Mouse (Mus musculus): ENCODE results near the gene Dgki.

Dgki gene

DNA sequence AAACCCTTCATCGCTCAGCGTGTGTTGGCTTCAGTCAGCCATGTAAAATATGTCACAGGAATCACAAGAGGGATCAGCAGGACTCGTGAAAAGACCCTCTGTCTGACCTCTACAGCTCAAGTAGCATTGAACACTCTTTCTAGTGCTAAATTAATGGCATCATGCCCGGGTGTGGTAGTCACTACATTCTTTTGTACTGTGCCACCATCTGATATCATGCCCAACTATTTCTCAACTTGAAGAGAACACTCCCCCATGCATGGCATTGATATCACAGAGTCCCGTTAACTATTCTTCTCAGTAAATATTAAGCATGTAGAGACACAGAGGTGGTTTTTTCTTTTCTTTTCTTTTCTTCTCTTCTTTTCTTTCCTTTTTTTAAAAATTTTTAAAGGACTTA lies 424.1 kb downstream of the Dgki start:
- intact Hi-C loops (cut with DNase I): no loop called here

DNA sequence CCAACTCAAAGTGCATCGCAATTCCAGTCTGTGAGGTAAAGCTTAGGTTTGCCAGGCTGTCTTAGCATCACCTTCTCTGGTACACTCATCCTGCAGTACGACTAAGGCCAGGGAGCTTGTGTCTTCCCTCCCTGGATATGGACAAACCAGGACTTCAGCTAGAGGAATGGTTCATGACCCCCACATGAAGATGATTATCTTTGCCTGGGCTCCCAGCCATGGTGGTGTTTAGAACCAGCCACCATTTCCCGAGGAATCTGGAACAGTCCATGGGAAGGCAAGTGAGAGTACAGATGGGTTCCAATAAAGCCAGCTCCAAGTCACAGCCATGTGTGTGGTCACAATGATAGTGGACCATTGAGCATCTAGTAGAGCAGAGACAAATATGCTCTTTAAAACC lies 427.1 kb downstream of the Dgki start:
- intact Hi-C loops (cut with DNase I): no loop called here

DNA sequence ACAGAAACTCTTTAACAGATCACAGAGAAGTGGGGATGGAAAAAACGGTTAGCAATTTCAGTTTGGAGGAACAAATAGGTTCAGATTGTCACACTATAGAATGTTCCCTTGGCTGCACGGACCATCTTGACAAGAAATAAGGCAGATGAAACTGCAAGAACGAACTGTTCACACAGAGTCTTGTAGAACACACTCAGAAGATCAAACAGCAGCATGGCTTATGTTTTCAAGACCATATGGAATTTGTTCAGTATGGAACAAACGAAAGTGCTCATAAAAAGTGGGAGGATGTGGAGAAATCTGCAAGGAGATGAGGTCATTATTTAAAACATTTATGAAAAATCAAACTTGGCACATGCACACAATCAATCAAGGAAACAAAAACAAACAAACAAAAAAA lies 431.8 kb downstream of the Dgki start:
- intact Hi-C loops (cut with DNase I): no loop called here

DNA sequence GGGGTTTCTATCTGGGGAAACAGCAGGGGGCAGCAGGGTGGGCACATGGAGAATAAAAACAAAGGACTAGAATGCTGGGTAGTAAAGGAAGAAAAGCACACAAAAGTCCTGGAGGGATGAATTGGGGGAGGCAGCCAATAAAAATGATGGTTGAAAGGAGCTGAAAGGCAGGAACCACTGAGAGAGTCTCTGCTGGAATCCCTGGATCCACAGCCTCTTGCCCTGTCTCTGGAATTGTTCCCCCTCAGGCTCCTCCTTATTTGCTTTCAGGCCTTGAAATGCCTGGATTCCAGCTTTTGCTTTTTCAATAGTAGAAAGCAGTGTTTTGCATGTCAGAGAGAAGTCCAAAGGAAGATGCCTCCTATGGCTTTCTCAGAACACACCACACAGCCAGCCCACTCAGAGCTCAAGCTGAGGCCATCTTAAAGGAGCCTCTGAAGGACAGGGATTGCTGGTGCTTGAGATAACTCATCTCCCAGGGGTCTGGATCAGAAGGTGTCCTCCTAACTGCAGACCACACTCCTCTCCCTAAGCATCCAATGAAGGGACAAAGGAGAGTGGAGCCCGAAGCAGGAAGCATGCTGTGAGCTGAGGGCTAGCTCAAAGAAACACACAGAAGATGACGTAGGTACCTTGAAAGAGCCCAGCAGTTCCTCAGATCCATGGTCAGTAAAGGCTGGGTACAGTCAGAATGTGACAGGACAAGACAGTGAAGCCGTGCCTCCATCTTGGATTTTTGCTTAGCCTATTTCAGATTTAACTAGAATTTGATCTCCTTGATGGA lies 441.5 kb downstream of the Dgki start:
- intact Hi-C loops (cut with DNase I): no loop called here

DNA sequence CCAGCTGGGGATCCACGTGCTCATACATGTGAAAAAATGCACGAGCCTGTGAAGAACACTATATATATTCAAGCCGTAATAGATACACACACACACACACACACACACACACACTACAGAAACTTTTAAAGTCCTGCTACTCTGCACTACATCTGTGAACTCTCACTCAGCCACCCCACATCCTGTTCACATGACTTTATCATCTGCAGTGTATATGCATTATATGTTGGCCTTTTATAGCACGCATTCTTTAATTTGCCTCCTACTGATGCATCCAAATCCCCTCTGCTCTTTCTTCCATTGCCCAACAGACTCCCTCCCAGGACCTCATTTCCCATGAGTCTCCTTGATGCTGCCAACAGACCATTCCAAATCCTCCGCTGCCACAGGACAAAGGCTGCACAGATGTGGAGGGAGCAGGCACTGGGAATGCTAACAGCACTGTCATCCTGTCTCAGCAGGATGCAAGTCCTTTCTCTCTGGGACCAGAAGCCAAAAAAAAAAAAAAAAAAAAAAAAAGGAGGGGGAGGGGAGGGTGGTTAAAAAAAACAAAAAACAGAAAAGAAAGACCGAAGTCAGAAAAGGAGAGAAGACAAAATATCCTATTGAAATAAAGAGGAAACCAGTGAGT lies 442.2 kb downstream of the Dgki start:
- intact Hi-C loops (cut with DNase I): no loop called here

DNA sequence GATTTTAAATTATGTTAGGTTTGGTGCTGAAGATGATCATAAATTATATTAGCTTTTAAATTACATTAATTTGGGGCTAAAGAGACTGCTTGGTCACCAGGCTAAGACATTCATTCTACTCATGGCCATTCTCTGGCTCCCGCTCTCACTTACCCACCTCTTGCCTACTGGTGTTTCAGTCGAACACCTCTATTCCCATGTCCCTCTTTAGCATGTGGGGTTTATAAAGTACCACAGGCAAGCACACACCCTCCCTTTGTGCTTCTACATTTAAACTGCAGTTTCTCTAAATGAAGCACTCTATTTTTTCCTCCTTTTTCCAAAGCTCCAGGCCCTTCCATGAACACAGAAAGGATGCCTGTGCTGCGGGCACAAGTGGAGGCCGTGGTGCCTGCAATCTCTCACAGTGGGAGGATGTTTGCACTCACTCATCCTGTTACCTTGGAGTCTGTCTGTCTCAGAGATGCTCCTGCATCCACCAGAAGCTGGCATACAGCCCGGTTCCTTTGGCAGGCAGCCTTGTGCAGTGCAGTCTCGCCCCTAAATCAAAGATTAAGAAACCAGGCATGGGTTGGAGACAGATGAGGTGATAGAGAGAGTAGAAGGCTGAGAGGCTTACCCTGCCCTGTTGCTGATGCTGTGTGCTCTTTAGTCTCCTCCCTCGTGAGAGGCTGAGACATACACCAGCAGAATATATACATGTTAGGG lies 449.4 kb downstream of the Dgki start:
- intact Hi-C loops (cut with DNase I): no loop called here

DNA sequence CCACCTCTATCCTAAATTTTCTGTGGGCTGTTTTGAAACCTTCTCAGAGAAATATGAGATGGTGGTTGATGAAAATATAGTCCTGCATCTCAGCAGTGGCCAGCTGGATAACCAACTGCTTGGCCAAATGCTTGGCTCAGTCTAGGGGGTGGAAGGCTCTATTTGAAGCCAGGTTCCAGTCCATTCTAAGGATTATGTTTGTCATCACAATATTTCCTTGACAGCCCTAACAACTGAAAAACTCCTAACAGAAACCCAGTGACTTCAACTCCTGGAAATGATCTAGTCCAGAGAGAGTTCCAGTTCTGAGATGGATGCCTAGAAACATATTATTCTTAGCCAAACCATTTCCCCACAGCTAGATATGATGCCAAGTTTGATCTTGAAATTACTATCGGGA lies 454.7 kb downstream of the Dgki start:
- intact Hi-C loops (cut with DNase I): no loop called here

DNA sequence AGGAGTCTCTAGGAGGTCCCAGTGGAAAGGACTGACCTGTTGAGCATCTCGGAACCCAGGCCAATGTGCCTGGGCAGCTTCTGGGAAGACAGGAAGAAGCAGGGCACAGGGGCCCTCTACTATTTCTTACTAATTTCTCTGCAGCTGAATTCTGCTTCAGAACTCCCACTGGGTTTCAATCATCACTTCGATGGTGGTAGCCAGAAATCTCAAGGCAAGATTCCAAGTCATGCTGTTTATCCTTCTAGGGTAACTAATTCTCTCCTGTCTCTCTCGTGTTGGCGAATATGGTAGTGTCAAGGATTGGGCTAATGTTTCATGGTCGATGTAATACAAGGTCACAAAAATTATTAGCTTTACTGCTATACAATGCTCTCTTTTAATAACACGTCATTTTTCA lies 455.7 kb downstream of the Dgki start:
- intact Hi-C loops (cut with DNase I): no loop called here

DNA sequence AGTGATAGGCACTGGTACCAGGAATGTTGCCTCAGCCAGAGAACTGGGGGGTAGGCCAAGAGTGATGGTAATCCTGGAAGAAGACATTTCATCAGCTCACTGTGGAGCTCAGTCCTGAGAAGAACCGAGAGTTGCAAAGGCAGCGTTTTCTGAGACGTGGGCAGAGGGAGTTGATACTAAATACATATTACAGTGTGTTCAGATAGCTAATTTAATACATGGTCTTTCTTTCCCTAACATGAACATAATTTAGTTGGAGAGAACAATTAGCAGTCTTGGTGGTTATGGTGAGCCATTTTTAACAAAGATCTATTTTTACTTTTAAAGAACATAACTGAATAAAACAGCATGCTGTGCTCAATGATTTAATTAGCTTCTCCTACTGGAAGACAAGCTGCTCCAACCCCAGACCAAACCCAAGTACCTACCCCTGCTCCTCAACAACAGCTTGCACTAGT lies 456.9 kb downstream of the Dgki start:
- intact Hi-C loops (cut with DNase I): no loop called here

DNA sequence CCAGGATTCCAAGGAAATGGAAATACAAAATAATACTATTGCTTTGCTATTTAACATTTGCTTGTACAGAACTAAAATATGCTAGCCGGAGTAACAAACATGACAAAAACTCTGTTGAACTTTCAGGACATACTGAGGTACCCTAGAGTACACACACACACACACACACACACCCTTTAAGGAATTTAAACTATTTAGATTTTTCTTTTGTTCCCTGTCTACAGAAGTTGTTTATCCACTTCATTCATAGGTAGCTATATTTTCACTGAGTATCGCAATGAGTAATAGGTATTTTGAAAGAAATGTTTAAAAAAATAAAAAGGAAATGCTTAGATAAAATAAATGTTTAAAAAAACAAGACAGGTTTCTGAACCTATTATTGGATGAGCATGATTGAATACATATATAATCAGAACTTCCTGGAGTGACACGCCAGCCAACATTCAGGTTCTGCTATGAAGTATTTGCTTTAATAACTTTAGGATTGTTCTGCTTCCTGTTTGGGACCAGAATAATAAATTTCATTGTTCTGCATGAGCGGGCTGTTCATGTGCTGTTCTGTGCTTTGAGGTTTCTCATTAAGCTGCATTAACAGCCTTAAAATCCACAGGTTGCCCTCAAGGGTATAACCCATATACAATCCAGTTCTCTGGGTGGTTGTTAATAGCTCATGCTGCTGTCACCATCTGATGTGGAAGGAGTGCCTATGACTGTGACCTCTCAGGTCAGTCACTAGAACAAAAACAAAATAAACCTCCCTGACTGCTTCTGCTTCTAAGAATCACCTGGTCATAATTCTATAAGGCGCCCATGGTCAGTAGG lies 457.7 kb downstream of the Dgki start:
- intact Hi-C loops (cut with DNase I): no loop called here

DNA sequence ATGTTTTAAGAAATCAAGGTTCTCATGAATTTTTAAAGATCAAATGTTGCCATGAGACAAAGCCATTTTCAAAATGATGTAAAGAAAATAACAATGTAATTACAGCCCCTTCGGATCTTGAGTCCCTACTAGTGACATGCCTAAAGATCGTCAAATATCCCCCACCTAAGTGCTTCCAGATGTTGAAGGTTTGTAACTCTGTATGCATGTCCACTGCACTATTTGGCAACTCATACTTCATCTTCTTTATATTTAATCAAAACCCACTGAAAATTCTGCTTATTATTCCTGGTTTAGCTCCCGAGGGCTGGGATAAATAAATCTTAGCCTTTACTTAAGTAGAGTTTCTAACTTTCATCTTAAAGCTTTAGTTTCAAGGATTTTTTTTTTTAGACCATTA lies 458.3 kb downstream of the Dgki start:
- intact Hi-C loops (cut with DNase I): no loop called here

DNA sequence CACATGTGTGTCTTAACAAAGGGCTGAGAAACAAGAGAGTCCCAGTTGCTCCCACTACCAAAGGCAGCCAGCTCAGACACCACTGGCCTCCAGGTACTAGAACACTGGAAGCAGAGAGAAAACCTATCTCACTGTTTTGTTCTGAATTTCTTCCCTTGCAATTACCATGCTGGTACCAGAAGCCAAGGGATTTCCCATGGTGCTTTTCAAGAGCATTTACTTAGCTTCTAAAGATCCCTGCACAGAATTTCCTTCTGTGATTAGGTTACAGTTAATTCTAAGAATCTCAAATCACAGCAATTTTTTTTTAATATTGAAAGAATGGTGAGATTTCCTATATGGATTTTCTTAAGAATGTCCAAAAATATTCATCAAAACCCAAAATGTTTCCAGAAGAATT lies 458.8 kb downstream of the Dgki start:
- intact Hi-C loops (cut with DNase I): no loop called here

DNA sequence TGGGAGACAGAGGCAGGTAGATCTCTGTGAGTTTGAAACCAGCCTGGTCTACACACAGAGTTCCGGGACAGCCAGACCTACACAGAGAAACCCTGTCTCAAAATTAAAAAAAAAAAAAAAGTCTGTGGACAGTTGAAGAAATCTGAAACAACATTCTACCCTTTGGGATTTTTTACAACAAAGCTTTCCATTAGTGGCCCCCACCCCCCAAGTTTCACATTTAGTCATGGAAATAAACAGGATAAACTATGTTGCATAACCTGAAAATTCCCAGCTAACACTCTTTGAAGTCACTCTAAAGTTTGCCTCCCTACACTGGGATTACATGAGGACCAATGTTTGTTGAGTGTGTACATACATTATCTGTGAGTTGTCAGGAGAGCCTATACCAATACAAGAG lies 461.2 kb downstream of the Dgki start:
- intact Hi-C loops (cut with DNase I): no loop called here

DNA sequence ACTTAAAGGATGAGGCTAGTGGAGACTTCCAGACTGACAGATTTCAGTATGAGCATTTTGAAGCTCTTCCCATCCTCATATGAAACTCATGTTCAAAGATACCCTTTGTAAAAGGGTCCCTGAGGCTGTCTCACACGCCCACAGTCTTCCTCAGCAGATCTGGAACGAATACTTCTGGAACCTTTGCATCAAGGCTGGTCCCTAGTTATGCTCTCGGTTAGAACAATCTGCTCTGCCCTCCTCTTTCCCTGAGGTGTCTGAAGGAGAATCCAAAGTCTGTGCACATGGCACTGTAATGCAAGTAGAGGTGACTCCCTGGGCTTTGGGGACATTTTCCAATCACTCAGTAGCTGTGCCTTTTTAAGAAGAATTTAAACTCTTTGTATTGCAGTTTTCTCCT lies 464.6 kb downstream of the Dgki start:
- intact Hi-C loops (cut with DNase I): no loop called here

DNA sequence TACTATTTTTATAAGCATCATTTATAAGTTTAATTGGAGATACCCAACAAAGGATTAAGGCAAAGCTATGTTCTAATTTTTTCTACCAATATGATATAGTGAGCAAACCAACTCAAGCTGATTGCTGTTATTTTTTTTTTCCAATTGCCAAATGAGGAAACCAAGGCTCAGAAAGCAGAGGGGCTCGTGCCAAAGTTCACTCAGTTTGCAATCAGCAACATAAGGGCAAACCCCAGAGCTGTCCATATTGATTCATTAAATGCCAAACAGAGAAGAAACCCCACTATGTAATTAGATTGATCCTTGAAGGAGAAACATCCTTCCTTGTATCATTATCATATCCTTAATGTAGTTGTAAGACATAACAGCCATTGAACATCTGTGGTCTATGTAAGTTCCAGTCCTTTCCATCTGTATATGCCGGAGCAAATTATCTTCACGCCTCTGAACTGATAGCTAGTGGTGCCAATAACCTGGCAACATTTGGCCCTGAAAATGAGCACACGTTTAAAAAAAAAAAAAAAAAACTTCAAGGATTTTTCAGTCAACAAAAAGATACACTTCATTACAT lies 465.2 kb downstream of the Dgki start:
- intact Hi-C loops (cut with DNase I): no loop called here

DNA sequence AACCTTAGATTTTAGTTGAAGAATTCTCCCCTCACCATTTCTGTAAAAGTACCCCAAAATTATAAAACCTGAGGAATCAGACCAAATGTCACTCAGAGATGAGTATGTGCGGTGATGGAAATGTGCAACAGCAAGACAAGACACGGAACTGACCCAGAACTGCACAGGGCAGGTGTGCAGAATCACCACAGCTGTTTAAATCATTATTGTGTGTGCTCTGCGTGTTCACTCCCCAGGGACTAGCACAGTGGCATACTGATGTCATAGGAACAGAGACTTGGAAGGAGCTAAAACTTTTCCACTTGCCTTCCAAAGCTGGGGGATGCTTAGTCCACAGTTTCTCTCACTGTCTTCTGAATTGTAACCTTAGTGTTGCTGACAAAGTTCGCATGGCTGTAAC lies 467.3 kb downstream of the Dgki start:
- intact Hi-C loops (cut with DNase I): no loop called here

DNA sequence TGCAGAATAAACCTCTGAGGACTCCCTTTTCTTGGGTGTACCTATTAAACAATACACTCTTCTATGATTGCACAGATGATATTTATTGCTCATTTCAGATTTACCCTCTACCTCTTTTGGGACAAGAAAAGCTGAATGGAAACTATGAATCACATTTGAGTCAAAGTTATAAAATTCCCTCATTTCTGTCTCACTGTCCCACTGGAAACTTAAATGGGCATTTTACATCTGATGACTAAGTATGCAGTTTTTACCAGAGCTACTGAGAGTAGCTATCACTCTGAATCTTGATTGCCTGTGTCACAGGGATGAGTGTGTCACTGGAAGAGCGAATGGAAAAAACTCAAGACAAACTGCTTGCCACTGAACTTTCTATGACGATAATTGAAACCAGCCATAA lies 467.8 kb downstream of the Dgki start:
- intact Hi-C loops (cut with DNase I): no loop called here

DNA sequence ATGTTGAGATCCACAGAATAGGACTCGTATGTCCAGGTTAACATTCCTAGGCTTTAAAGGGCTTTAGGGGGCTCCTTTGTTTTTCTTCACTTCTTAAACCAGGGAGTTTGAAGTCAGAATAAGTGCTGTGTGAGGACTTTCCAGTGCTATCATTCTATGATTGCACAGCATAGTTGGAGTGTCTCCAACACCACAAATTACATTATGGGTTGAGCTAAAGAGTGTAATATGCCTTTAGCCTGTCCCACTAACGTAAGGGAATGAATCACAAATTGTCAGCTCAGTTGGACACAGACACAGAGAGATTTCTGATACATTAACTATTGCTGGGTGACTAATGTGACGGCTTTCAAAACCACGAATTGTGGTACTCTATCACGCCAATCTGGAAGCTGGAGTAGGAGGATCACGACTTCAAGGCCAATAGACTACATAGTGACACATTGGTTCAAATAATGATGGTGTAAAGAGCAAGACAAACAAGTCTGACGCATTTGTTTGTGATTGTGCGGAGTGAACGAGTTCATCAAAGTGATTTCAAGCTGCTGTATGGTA lies 469.5 kb downstream of the Dgki start:
- intact Hi-C loops (cut with DNase I): no loop called here

DNA sequence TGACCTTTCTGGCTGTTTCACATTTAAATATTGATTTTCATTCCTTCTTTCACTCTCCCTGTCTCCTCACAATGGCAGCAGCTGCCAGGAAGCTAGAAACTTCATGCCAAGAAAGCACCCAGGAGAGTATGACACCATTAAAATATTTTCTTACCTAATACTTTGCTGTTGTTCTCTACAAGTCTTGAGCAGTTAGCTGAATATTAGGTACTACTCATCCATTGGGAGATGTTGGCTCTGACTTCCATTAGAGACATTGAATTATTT lies 480.3 kb downstream of the Dgki start:
- intact Hi-C loops (cut with DNase I): no loop called here

DNA sequence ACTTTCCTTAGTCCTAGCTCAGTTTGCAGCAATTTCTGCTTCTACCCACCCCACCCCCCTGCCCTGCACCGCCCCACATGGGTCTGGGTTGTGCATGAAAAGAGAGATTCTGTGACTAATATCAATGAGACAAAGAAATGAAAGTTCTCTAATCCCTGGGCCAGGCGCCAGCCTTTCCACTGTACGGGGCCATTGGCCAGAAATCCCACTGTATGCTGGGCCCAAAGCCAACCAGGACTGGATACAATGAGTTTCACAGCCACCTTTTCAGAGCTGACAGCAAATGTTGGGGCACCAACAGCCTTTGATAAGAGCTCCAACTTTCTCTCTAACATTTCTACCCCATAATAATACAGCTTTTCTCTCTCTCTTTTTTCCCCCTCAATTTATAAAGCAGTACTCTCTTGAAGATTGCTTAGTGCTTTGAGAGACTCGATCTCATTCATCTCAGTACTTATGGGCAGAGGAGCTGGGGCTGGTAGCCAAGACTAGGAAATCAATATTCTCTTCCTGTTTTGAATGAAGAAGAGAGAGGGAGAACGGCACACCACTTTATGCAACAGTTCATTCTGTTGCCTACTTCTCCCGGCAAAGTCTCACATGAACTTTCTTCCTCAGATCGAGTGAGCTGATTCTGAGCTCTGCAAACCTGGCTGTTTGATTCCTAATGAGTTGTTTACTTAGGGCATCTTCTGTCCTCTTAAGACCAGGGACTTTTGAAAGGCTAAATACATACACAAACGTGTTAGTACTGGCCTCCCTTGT lies 480.8 kb downstream of the Dgki start:
- intact Hi-C loops (cut with DNase I): no loop called here
